Mouse (Mus musculus) erythroblast, embryonic 14.5 days (primary cell): ENCODE results near the gene Them4.

Experiments
- GATA1 ChIP-seq: IDR thresholded peaks from 2 replicates; pipeline ENCODE4 v1.6.1; 2012; ENCODE audit warnings: low read length, inconsistent platforms, mixed read lengths
- TAL1 ChIP-seq: IDR thresholded peaks from 3 replicates; pipeline ENCODE4 v1.6.1; 2012; ENCODE audit warnings: low read length, inconsistent platforms, mixed read lengths

DNA sequence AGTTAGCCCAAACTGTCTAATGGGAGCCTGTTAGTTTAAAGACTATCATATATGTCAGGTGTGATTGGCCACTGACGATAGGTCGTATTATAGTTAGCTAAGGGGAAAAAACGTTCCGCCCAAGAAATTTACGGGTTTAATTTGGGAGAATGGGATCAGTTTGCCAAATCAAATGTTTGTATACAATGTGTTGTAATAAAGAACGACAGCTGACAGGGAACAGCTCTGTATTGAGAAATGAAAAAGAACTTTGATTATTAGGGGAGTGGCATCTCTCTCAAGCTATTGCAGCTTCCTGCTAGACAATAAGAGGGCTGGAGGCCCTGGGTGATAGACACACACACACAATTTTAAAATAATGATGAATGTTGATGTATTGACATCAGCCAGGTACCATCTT lies 1.0 kb downstream of the Them4 start:
- no peak for TF ChIP-seq GATA1
- TF ChIP-seq TAL1, result no peak
